Mouse (Mus musculus) urinary bladder, postnatal 14 days (tissue): Measurements from ENCODE around the gene Gm1330.
"Not testable (repeated sequence)": the region's sequence is repeated elsewhere in the genome, so short reads cannot be mapped to it uniquely, and the experiment has no call there.

Source experiments
- DNase-seq: peaks from one replicate; pipeline ENCODE4 v3.0.0; 2021; ENCODE audit warnings: low spot score

The Gm1330 gene

DNA sequence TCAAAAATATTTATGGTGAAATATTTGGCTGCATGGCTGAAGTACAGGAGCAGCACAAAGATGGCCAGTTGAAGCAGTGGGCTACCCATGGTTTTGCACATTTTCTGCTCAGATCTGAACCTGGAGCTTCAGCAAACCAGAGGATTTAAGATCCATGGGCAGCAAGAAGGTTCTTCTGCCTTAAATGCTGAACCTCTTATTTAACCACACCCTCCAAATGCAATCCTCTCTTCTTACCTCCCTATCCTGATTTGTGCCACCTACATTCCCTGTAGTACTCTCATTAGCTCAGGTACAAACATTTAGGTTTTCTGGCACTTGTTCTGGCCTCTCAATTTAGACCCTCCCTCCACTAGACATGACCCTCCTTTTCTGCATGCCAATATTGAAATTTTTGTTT lies at the start of gene Gm1330:
Gm1330 (minus strand) TSS at position 101 of the 400 bp plus-strand sequence.
- DNase-seq, result no peak

DNA sequence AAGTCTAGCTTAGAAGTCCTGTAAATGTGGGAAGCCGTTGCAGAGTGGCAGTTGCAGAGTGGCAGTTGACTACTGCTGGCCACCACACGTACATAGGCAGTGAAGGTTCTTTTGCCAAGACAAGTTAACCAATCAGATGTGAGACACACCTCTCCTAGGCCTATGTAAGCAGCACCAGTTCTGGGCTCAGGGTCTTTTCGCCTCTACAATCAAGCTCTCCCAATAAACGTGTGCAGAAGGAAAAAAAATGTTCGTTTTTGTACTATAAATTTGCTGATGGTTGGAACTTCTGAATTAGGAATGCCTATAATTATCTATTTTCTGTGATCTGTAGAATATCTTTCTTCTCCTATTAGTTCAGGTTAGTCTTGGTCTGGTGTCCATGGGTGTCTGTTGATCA lies 14.1 kb upstream of the Gm1330 start, which contains the start of gene Gm10750:
Gm10750 (minus strand) TSS at position 101 of the 400 bp plus-strand sequence.
- DNase-seq, result not testable (repeated sequence)

- no peak for DNase-seq
Observed at GRCm38 (mm10) chr2:149004826-149005225, 1.8 kb upstream of the Gm1330 start.

DNA sequence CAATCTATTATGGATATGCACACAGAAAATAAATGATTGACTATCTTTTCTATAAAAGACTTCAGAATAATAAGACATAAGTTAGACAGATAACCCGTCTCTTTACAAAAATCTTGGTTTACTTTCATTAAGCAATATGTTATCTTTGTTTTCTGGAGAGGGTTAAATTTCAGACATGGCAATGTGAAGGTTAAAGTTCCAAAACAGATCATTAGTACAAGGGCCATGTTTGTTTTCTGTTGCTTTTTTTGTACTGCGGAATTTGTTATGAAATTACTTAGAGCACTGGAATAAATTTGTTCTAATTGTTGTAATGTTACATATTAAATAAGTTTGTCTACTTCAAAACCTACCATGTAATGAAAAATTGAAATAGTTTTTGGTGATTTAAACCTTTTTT lies 7.9 kb downstream of the Gm1330 start:
- no peak for DNase-seq
